Comparison of ENCODE assay signal across 8 mouse cellular contexts in the genomic region with DNA sequence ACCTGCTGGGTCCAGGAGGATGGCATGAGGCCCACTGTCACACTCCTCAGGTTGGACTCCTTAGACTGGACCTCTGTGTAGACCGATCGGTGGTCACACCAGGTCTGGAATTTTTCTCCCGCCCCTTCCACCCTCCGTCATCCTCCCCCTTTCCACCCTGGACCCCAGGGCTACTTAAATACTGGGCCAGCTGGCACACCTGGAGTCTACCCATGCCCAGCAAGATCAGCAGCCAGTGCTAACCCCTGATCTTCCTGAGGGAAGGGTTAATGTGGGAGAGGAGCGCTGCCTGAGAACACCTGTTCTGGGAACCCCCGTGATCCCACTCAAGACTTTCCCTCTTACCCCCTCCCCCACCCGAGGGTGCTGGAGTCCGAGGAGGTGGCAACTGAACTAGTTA. TPM values are rescaled to one million over a fixed set of nuclear protein-coding genes. Genes with fewer than 3 reads are reported as not detected.
A peak's percentile ranks its signal among the peaks of the same experiment; 100 is the strongest.
DNase-seq lines count a peak whose midpoint lies in the region; ATAC-seq and TF ChIP-seq lines count a peak whose summit lies in the region.

No protein-coding gene starts in this region.

- no peak for TF ChIP-seq CTCF in bone marrow macrophage, adult 2 months (IDR thresholded peaks at IDR 0.05; ENCODE audit: low read depth, low read length)

- 70% methylated on average over 8 of the region's 8 CpGs for WGBS in heart, embryonic 14.5 days
- 73% methylated on average over 8 of the region's 8 CpGs for WGBS in hindbrain, embryonic 14.5 days
- 74% methylated on average over 8 of the region's 8 CpGs for WGBS in midbrain, embryonic 13.5 days

- TF ChIP-seq POLR2A in bone marrow macrophage, adult 2 months (IDR thresholded peaks at IDR 0.05; ENCODE audit: borderline replicate concordance, low read depth, low read length) = no peak

- no peaks in the 10 kb centered on the region for H3K9me3 ChIP-seq in heart, embryonic 14.5 days (ENCODE audit: control insufficient read depth, low read length)
- H3K9me3 ChIP-seq in hindbrain, embryonic 14.5 days (ENCODE audit: control insufficient read depth, low read length) = no peaks in the 10 kb centered on the region
- H3K9me3 ChIP-seq in midbrain, embryonic 13.5 days = no peaks in the 10 kb centered on the region

- H3K4me1 ChIP-seq in heart, embryonic 14.5 days (ENCODE audit: control insufficient read depth in 2 of 2, insufficient read depth in 2 of 2, low read length in 2 of 2) = peaks cover 19 to 30% of the 10 kb centered on the region in 2 experiments
- peaks cover 24% of the 10 kb centered on the region for H3K4me1 ChIP-seq in bone marrow macrophage, adult 2 months (ENCODE audit: control insufficient read depth, insufficient read depth, low read length)
- 0 out of 2 replicates have a peak, but pooled peaks cover 5% of the 10 kb centered on the region for H3K4me1 ChIP-seq in hindbrain, embryonic 14.5 days (replicated peaks; ENCODE audit: control insufficient read depth, insufficient read depth, low read length)
- peaks cover 13% of the 10 kb centered on the region for H3K4me1 ChIP-seq in midbrain, embryonic 13.5 days (replicated peaks)

- H3K27ac ChIP-seq in heart, embryonic 14.5 days (replicated peaks in 1 of 2; ENCODE audit: control insufficient read depth in 1 of 2, insufficient read depth in 1 of 2, low read depth in 2 of 2, low read length in 2 of 2) = peak overlapping the region in 1 of 2 experiments; percentile 96; a peak in 2 of 4 replicates
- no peak overlapping the region for H3K27ac ChIP-seq in bone marrow macrophage, adult 2 months (ENCODE audit: insufficient read depth, low read depth, low read length)
- no peak overlapping the region for H3K27ac ChIP-seq in hindbrain, embryonic 14.5 days
- no peak overlapping the region for H3K27ac ChIP-seq in midbrain, embryonic 13.5 days

- no peak for DNase-seq in heart, adult 9 months (ENCODE audit: low spot score in 2 of 2)
- no peak for DNase-seq in hindbrain, embryonic 14.5 days (ENCODE audit: low spot score)
- DNase-seq in layer of hippocampus, postnatal 14 days (ENCODE audit: low spot score in 2 of 2) = no peak
- no peak for DNase-seq in natural killer cell, adult 2 months (ENCODE audit: low spot score in 2 of 2)
- DNase-seq in layer of hippocampus, postnatal 36 days = no peak

- ATAC-seq in heart, embryonic 14.5 days (ENCODE audit: insufficient number of reproducible peaks, insufficient read depth, low FRiP score, low read depth) = no peak
- ATAC-seq in hindbrain, embryonic 14.5 days (ENCODE audit: low FRiP score) = no peak
- ATAC-seq in midbrain, embryonic 13.5 days = peak; percentile 18; the same call in 1 of the 2 replicates

- peak overlapping the region; percentile 87 for H3K9ac ChIP-seq in heart, embryonic 14.5 days (ENCODE audit: low read length)
- H3K9ac ChIP-seq in hindbrain, embryonic 14.5 days = peak overlapping the region; percentile 84; the same call in 1 of the 2 replicates
- peak overlapping the region; percentile 77 for H3K9ac ChIP-seq in midbrain, embryonic 13.5 days (replicated peaks)

- peak overlapping the region; percentile 65 to 70 for H3K4me3 ChIP-seq in heart, embryonic 14.5 days (ENCODE audit: control insufficient read depth in 1 of 2, insufficient read depth in 1 of 2, low read depth in 1 of 2, low read length in 2 of 2)
- peak overlapping the region; percentile 62 for H3K4me3 ChIP-seq in bone marrow macrophage, adult 2 months (ENCODE audit: insufficient read depth, low read length)
- peak overlapping the region; percentile 80 for H3K4me3 ChIP-seq in hindbrain, embryonic 14.5 days (replicated peaks; ENCODE audit: low read length)
- peak overlapping the region; percentile 78 for H3K4me3 ChIP-seq in midbrain, embryonic 13.5 days (replicated peaks)

- H3K27me3 ChIP-seq in heart, embryonic 14.5 days (ENCODE audit: control insufficient read depth, insufficient read depth, low read length) = no peaks in the 10 kb centered on the region
- H3K27me3 ChIP-seq in hindbrain, embryonic 14.5 days (ENCODE audit: control insufficient read depth, insufficient read depth, low read length) = 0 out of 2 replicates have a peak, but pooled peaks cover 3% of the 10 kb centered on the region
- peaks cover 34% of the 10 kb centered on the region for H3K27me3 ChIP-seq in midbrain, embryonic 13.5 days

- peak overlapping the region; percentile 77 for H3K4me2 ChIP-seq in heart, embryonic 14.5 days (ENCODE audit: low read length)
- peak overlapping the region; percentile 96 for H3K4me2 ChIP-seq in hindbrain, embryonic 14.5 days (replicated peaks)
- H3K4me2 ChIP-seq in midbrain, embryonic 13.5 days (replicated peaks) = peak overlapping the region; percentile 96

- H3K36me3 ChIP-seq in heart, embryonic 14.5 days (ENCODE audit: control insufficient read depth, insufficient read depth, low read length) = no peaks in the 10 kb centered on the region
- no peaks in the 10 kb centered on the region for H3K36me3 ChIP-seq in hindbrain, embryonic 14.5 days (replicated peaks; ENCODE audit: control insufficient read depth, insufficient read depth)
- H3K36me3 ChIP-seq in midbrain, embryonic 13.5 days = no peaks in the 10 kb centered on the region

RNA-seq across cellular contexts. Expression of gene Maff, which starts 2.2 kb away (rescaled TPM):
- polyA plus RNA-seq in heart, embryonic 14.5 days (2014; fragmentation: Nextera tagmentation; extraction: Ambion mirVana) = 2.2 and 3.5 TPM in 2 replicates
- polyA plus RNA-seq in bone marrow macrophage, adult 2 months (2012; ENCODE audit: insufficient read depth, insufficient read length, missing spikeins) = 0.90 and 1.5 TPM in 2 replicates
- 1.1 TPM in 2 replicates for polyA plus RNA-seq in hindbrain, embryonic 14.5 days (2014; fragmentation: Nextera tagmentation; extraction: Ambion mirVana)
- 0.76 and 0.79 TPM in 2 replicates for polyA plus RNA-seq in midbrain, embryonic 13.5 days (2015; fragmentation: Nextera tagmentation; extraction: Ambion mirVana)
- 1 to 10 TPM; 1.7 to 2.0 TPM for total RNA-seq in layer of hippocampus, postnatal 14 days (2021)
- 1 to 10 TPM; 1.4 to 2.3 TPM for total RNA-seq in layer of hippocampus, postnatal 36 days (2021)

RNA-seq across cellular contexts. Expression of gene Pla2g6, which starts 20.5 kb away (rescaled TPM):
- polyA plus RNA-seq in heart, embryonic 14.5 days (2014; fragmentation: Nextera tagmentation; extraction: Ambion mirVana) = 10.9 and 11.7 TPM in 2 replicates
- polyA plus RNA-seq in bone marrow macrophage, adult 2 months (2012; ENCODE audit: insufficient read depth, insufficient read length, missing spikeins) = 4.5 and 5.5 TPM in 2 replicates
- polyA plus RNA-seq in hindbrain, embryonic 14.5 days (2014; fragmentation: Nextera tagmentation; extraction: Ambion mirVana) = 21.2 and 22.9 TPM in 2 replicates
- 37.5 and 43.3 TPM in 2 replicates for polyA plus RNA-seq in midbrain, embryonic 13.5 days (2015; fragmentation: Nextera tagmentation; extraction: Ambion mirVana)
- 10 to 100 TPM; 18.5 to 22.3 TPM for total RNA-seq in layer of hippocampus, postnatal 14 days (2021)
- total RNA-seq in layer of hippocampus, postnatal 36 days (2021) = 10 to 100 TPM; 22.3 to 23.1 TPM

RNA-seq across cellular contexts. Expression of gene Tmem184b, which starts 54.7 kb away (rescaled TPM):
- 56.1 and 60.6 TPM in 2 replicates for polyA plus RNA-seq in heart, embryonic 14.5 days (2014; fragmentation: Nextera tagmentation; extraction: Ambion mirVana)
- polyA plus RNA-seq in bone marrow macrophage, adult 2 months (2012; ENCODE audit: insufficient read depth, insufficient read length, missing spikeins) = 48.1 and 51.2 TPM in 2 replicates
- 39.9 and 40.0 TPM in 2 replicates for polyA plus RNA-seq in hindbrain, embryonic 14.5 days (2014; fragmentation: Nextera tagmentation; extraction: Ambion mirVana)
- 32.8 and 35.0 TPM in 2 replicates for polyA plus RNA-seq in midbrain, embryonic 13.5 days (2015; fragmentation: Nextera tagmentation; extraction: Ambion mirVana)
- total RNA-seq in layer of hippocampus, postnatal 14 days (2021) = 10 to 100 TPM; 47.4 to 49.2 TPM
- total RNA-seq in layer of hippocampus, postnatal 36 days (2021) = 10 to 100 TPM; 50.5 to 51.0 TPM
